8 mouse cellular contexts compared by ENCODE assay signal in the genomic region with DNA sequence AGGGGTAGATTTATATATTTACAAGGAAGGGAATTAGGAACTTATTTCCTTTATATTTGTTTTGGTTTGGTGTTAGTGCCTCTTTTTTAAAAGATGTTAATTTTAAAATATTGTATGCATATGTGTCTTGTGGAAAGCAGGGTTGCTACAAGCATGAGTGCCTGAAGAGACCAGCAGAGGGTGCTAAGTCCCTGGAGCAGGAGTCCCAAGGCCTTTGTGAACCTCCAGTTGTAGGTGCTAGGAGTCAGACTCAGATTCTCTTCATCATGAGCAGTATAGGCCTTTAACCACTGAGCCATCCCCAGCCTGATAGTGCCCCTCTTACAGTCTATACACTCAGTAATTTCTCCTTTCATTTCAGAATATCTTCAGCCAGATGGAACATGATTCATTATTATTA.
DNase-seq lines count a peak whose midpoint lies in the region; ATAC-seq lines count a peak whose summit lies in the region.
"Had no signal": no experiment of that assay in that cellular context is flagged by ENCODE, and none has a peak within 500 bp of the region (broad histone marks: within the 10 kb centered on the region; RNA-seq: fewer than 3 reads in every experiment).

No protein-coding gene starts in this region.

- peak; percentile 3 to 25 for DNase-seq in kidney, adult 8-10 months
- peak; percentile 56 for DNase-seq in 3T3-L1 (ENCODE audit: low read depth, low spot score)
- peak; percentile 56 for DNase-seq in A20 (ENCODE audit: low read depth, low spot score)
- peak; percentile 38 for DNase-seq in embryonic facial prominence, embryonic 11.5 days (ENCODE audit: low spot score)
- DNase-seq in splenic B cell, adult 2 months (ENCODE audit: low read depth, low spot score) = peak; percentile 13
- no peak for DNase-seq in gastrocnemius, postnatal 10 days

- no peaks in the 10 kb centered on the region for H3K9me3 ChIP-seq in kidney, embryonic 15.5 days (replicated peaks)
- H3K9me3 ChIP-seq in embryonic facial prominence, embryonic 11.5 days (replicated peaks; ENCODE audit: control insufficient read depth, low read length) = no peaks in the 10 kb centered on the region
- H3K9me3 ChIP-seq: embryonic facial prominence, embryonic 13.5 days had no signal

- H3K27me3 ChIP-seq in kidney, embryonic 15.5 days = no peaks in the 10 kb centered on the region
- H3K27me3 ChIP-seq in embryonic facial prominence, embryonic 11.5 days (ENCODE audit: control insufficient read depth, insufficient read depth, low read length) = no peaks in the 10 kb centered on the region
- no peaks in the 10 kb centered on the region for H3K27me3 ChIP-seq in splenic B cell, adult 2 months (ENCODE audit: control insufficient read depth, insufficient read depth, low read length, poor library complexity, severe bottlenecking)
- H3K27me3 ChIP-seq: embryonic facial prominence, embryonic 13.5 days had no signal

- H3K4me2 ChIP-seq in kidney, embryonic 15.5 days = no peak overlapping the region
- H3K4me2 ChIP-seq in embryonic facial prominence, embryonic 11.5 days (ENCODE audit: low read depth, low read length) = no peak overlapping the region
- H3K4me2 ChIP-seq: embryonic facial prominence, embryonic 13.5 days had no signal

- no peak for ATAC-seq in kidney, embryonic 15.5 days (replicated peaks; ENCODE audit: low FRiP score)
- ATAC-seq in embryonic facial prominence, embryonic 11.5 days (replicated peaks; ENCODE audit: insufficient number of reproducible peaks, low FRiP score, low TSS enrichment, low read depth) = no peak

- no peak overlapping the region for H3K9ac ChIP-seq in kidney, embryonic 15.5 days
- H3K9ac ChIP-seq in embryonic facial prominence, embryonic 11.5 days (replicated peaks; ENCODE audit: low read length) = no peak overlapping the region
- H3K9ac ChIP-seq: embryonic facial prominence, embryonic 13.5 days had no signal

- no peaks in the 10 kb centered on the region for H3K36me3 ChIP-seq in kidney, embryonic 15.5 days
- no peaks in the 10 kb centered on the region for H3K36me3 ChIP-seq in embryonic facial prominence, embryonic 11.5 days (replicated peaks; ENCODE audit: control insufficient read depth, insufficient read depth, low read depth, low read length)
- H3K36me3 ChIP-seq in splenic B cell, adult 2 months (ENCODE audit: control insufficient read depth, insufficient read depth, low read length, poor library complexity, severe bottlenecking) = no peaks in the 10 kb centered on the region
- H3K36me3 ChIP-seq: embryonic facial prominence, embryonic 13.5 days had no signal

- no peak overlapping the region for H3K27ac ChIP-seq in kidney, embryonic 15.5 days
- H3K27ac ChIP-seq in embryonic facial prominence, embryonic 11.5 days (replicated peaks; ENCODE audit: low read depth, low read length) = no peak overlapping the region
- H3K27ac ChIP-seq: embryonic facial prominence, embryonic 13.5 days had no signal

- H3K4me1 ChIP-seq in kidney, embryonic 15.5 days = no peaks in the 10 kb centered on the region
- no peaks in the 10 kb centered on the region for H3K4me1 ChIP-seq in embryonic facial prominence, embryonic 11.5 days (ENCODE audit: control insufficient read depth, insufficient read depth, low read length)
- H3K4me1 ChIP-seq: embryonic facial prominence, embryonic 13.5 days had no signal

- no peak overlapping the region for H3K4me3 ChIP-seq in kidney, embryonic 15.5 days (replicated peaks)
- H3K4me3 ChIP-seq in embryonic facial prominence, embryonic 11.5 days (ENCODE audit: low read depth, low read length) = no peak overlapping the region
- H3K4me3 ChIP-seq: embryonic facial prominence, embryonic 13.5 days had no signal
